ENCODE assay signal across 8 mouse cellular contexts in the genomic region with DNA sequence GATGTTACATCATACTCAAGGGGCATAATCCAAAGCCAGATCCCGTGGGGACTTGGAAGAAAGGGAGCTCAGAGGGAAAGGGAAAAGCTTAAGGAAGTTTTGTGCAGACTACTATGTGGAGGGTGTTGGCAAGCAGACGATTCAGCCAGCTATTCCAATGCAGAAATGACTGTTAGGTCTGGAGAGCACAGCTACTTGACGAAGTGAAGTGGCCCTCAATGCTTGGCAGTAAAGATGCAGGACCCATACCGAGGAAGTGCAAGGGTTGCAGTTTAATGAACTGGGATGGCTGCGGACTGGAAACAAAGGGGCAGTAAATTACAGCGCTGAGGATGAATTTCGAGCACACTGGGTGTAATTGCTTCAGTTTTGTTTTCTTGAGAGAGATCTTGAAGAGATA. TPM values are rescaled to one million over a fixed set of nuclear protein-coding genes. Genes with fewer than 3 reads are reported as not detected.
DNase-seq lines count a peak whose midpoint lies in the region; ATAC-seq lines count a peak whose summit lies in the region.

No protein-coding gene starts in this region.

- no peak for DNase-seq in heart, adult 18-20 months
- peak; percentile 6 for DNase-seq in MN1 (ENCODE audit: low spot score)
- peak; percentile 64 for DNase-seq in lung, postnatal 14 days
- no peak for DNase-seq in layer of hippocampus, adult 18-20 months (ENCODE audit: low spot score in 2 of 2)
- no peak for DNase-seq in thymus, postnatal 0 days (ENCODE audit: low spot score)
- no peak for DNase-seq in kidney, adult 9 months

- peak overlapping the region; percentile 82 for H3K4me2 ChIP-seq in heart, embryonic 11.5 days
- H3K4me2 ChIP-seq in hindbrain, embryonic 16.5 days (ENCODE audit: low read length) = peak overlapping the region; percentile 86

- WGBS in heart, embryonic 11.5 days (ENCODE audit: insufficient replicate concordance) = 69% methylated on average over 7 of the region's 7 CpGs
- WGBS in hindbrain, embryonic 16.5 days = 49% methylated on average over 7 of the region's 7 CpGs

- no peak for ATAC-seq in heart, embryonic 11.5 days (replicated peaks; ENCODE audit: insufficient number of reproducible peaks, low FRiP score, low TSS enrichment)
- no peak for ATAC-seq in hindbrain, embryonic 16.5 days

- no peak overlapping the region for H3K27ac ChIP-seq in heart, embryonic 11.5 days (ENCODE audit: low read depth, low read length)
- no peak overlapping the region for H3K27ac ChIP-seq in hindbrain, embryonic 16.5 days (ENCODE audit: low read depth, low read length)

- no peaks in the 10 kb centered on the region for H3K9me3 ChIP-seq in heart, embryonic 11.5 days (replicated peaks; ENCODE audit: control insufficient read depth, low read length)
- H3K9me3 ChIP-seq in hindbrain, embryonic 16.5 days (ENCODE audit: control insufficient read depth, low read length) = no peaks in the 10 kb centered on the region

- no peak overlapping the region for H3K9ac ChIP-seq in heart, embryonic 11.5 days (ENCODE audit: low read depth, low read length)
- no peak overlapping the region for H3K9ac ChIP-seq in hindbrain, embryonic 16.5 days (ENCODE audit: low read depth, low read length)

- peaks cover 9% of the 10 kb centered on the region for H3K4me1 ChIP-seq in heart, embryonic 11.5 days (ENCODE audit: control insufficient read depth, insufficient read depth, low read length)
- H3K4me1 ChIP-seq in hindbrain, embryonic 16.5 days (ENCODE audit: control insufficient read depth, insufficient read depth, low read depth, low read length) = peaks cover 21% of the 10 kb centered on the region

- no peak overlapping the region; the same call in 1 of the 2 replicates for H3K4me3 ChIP-seq in heart, embryonic 11.5 days (ENCODE audit: low read depth, low read length)
- H3K4me3 ChIP-seq in hindbrain, embryonic 16.5 days (ENCODE audit: low read length) = peak overlapping the region; percentile 79

- H3K36me3 ChIP-seq in heart, embryonic 11.5 days (ENCODE audit: control insufficient read depth, insufficient read depth, low read length) = no peaks in the 10 kb centered on the region
- peaks cover 5% of the 10 kb centered on the region; the same call in 1 of the 2 replicates for H3K36me3 ChIP-seq in hindbrain, embryonic 16.5 days (ENCODE audit: control insufficient read depth, insufficient read depth, low read length)

- no peaks in the 10 kb centered on the region for H3K27me3 ChIP-seq in heart, embryonic 11.5 days (ENCODE audit: control insufficient read depth, insufficient read depth, low read length)
- no peaks in the 10 kb centered on the region for H3K27me3 ChIP-seq in hindbrain, embryonic 16.5 days (replicated peaks; ENCODE audit: control insufficient read depth, insufficient read depth, low read length)

RNA-seq across cellular contexts. Expression of gene Mier1, which starts 1.5 kb away (rescaled TPM):
- polyA plus RNA-seq in heart, embryonic 11.5 days (2014; fragmentation: Nextera tagmentation; extraction: Ambion mirVana) = 29.6 and 37.2 TPM in 2 replicates
- 10 to 100 TPM; 30.0 to 34.5 TPM for total RNA-seq in heart, adult 18-20 months (2021)
- polyA plus RNA-seq in hindbrain, embryonic 16.5 days (2015; fragmentation: Nextera tagmentation; extraction: Ambion mirVana) = 27.3 and 28.8 TPM in 2 replicates
- 10 to 100 TPM; 50.7 to 51.3 TPM for total RNA-seq in layer of hippocampus, adult 18-20 months (2021)
- polyA plus RNA-seq in thymus, postnatal 0 days (2015; fragmentation: Nextera tagmentation; extraction: Ambion mirVana) = 116 and 169 TPM in 2 replicates

RNA-seq across cellular contexts. Expression of gene Wdr78, which starts 1.7 kb away (rescaled TPM):
- polyA plus RNA-seq in heart, embryonic 11.5 days (2014; fragmentation: Nextera tagmentation; extraction: Ambion mirVana) = 1.7 and 2.2 TPM in 2 replicates
- under 1 TPM; 0.52 to 0.93 TPM for total RNA-seq in heart, adult 18-20 months (2021)
- 5.5 and 6.7 TPM in 2 replicates for polyA plus RNA-seq in hindbrain, embryonic 16.5 days (2015; fragmentation: Nextera tagmentation; extraction: Ambion mirVana)
- 10 to 100 TPM; 13.2 to 14.1 TPM for total RNA-seq in layer of hippocampus, adult 18-20 months (2021)
- polyA plus RNA-seq in thymus, postnatal 0 days (2015; fragmentation: Nextera tagmentation; extraction: Ambion mirVana) = 8.8 and 10.6 TPM in 2 replicates

Comparison
In these comparisons a context has a peak if more than half of its experiments do, and no peak if none do; other contexts are left out.
1. DNase-seq: peak in MN1 (single experiment) and lung, postnatal 14 days (single experiment); none in heart, adult 18-20 months (0 of 2), layer of hippocampus, adult 18-20 months (0 of 2), thymus, postnatal 0 days (single experiment) and kidney, adult 9 months (single experiment).